Mouse (Mus musculus): Measurements from ENCODE around the gene Il1r2. TPM values are rescaled to one million over a fixed set of nuclear protein-coding genes. Genes with fewer than 3 reads are reported as not detected.

The Il1r2 gene
- total RNA-seq, 2 experiments from 2014 or later: 0.89 to 1.1 TPM

- no peak for DNase-seq
Measured at GRCm38 (mm10) chr1:40132721-40133120, 58.8 kb downstream of the Il1r2 start.

GRCm38 (mm10) chr1:40133567-40133966 is 59.7 kb downstream of the Il1r2 start:
- DNase-seq: no peak

- DNase-seq: peak; percentile 74 to 76
Measured at GRCm38 (mm10) chr1:40139798-40140532, 66.1 kb downstream of the Il1r2 start.

DNA sequence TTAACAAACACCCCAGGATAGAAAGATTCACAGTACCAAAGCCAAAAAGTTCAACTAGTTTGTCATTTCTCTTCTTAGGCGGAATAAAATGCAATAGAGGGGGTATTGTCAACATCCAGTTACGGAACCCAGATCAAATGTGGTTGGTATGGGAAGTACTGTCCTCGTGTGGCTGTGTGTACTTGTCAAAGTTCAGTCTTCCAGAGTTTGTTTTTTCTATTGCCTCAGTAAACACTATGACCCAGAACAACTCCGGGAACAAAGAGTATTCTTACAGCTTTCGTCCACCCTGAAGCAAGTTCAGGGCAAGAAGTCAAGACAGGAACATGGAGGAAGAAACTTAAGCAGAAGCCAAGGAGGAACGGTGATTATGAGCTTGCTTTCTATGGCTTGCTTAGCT is 82.2 kb downstream of the Il1r2 start:
- no peak for DNase-seq

DNA sequence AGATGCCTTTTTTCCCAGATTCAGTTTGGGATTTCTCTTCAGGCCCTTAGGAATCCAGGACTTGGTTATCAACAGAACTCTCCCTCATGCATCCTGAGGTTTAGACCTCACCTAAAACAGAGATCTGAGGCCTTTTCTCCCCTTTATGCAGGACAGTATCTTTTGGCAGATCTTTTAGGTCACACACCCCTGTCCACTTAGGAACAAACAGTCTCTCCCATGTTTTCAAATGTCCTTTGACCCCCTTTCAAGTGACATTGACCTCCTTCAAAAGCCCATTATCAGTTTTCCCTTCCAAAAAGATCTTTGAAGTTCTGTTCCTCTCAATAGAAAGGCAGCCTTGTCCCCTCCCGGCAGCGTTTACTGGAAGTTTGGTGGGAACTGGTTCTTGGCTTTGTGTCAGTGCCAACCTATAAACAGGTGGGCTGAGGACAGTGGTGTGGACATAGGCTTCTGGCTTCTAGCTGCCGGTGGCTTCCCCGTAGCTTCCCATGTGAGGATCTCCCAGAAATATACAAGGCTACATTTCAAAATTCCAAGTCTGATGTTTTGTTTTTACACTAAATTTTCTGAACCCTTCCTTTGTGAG is 89.5 kb downstream of the Il1r2 start:
- no peak for DNase-seq

- no peak for DNase-seq
Measured at GRCm38 (mm10) chr1:40164331-40164730, 90.5 kb downstream of the Il1r2 start.

DNA sequence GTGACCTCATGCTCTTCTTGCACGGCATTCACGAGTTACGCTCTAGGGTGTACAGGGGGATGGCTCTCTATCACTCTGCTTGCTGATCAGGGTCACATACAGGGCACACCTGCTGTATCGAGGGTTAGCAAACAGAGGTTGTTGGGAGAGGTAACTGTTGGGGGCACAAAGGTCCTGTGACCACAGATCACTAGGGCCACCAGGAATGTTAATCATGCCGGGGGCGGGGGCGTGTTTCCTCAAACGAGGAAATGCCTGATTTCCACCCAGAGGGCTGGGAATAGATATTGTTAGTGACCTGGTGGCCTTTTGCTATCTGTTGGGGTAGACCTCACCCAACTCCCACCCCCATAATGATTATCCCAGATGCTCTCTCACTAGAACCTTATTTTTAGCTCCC is 93.7 kb downstream of the Il1r2 start:
- no peak for DNase-seq

GRCm38 (mm10) chr1:40171878-40172277 is 98.0 kb downstream of the Il1r2 start:
- DNase-seq: peak; percentile 25 to 47

DNA sequence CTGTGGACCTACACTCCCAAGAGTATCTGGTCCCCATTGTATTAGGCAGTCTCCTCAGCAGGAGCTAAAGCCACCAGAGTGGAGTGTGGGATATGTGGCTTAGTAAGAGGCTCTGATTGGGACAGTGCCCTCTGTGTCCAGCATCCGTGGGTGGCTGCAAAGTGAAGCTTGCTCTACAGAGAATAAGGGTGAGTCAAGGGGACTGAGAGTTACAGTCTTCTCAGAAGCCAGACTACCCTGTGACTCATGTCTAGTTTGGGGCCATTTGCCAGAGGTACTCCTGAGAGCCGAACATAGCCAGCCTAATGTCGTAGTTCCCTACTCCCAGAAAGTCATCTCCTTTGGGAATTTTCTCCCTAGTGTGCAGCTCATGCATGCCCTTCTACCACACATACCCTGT is 100.3 kb downstream of the Il1r2 start:
- peak; percentile 58 to 67 for DNase-seq

Other genes starting within 250 kb of the Il1r2 start
- 100 to 1,000 TPM in 1 of 2 experiments, 10 to 100 TPM in 1; 93.6 to 114 TPM for gene Map4k4, start 173.2 kb upstream of the Il1r2 start, total RNA-seq (2021)
- 1 to 10 TPM; 4.5 TPM for gene Il1r1, start 151.0 kb downstream of the Il1r2 start, total RNA-seq (2021)